Mouse (Mus musculus): ENCODE measurements at regions not wholly inside any gene's neighbourhood (a gene's known extent, or its start where the extent isn't known, plus 50 kb on each side); places are given as distances from the start of the nearest gene placed in this dataset.

DNA sequence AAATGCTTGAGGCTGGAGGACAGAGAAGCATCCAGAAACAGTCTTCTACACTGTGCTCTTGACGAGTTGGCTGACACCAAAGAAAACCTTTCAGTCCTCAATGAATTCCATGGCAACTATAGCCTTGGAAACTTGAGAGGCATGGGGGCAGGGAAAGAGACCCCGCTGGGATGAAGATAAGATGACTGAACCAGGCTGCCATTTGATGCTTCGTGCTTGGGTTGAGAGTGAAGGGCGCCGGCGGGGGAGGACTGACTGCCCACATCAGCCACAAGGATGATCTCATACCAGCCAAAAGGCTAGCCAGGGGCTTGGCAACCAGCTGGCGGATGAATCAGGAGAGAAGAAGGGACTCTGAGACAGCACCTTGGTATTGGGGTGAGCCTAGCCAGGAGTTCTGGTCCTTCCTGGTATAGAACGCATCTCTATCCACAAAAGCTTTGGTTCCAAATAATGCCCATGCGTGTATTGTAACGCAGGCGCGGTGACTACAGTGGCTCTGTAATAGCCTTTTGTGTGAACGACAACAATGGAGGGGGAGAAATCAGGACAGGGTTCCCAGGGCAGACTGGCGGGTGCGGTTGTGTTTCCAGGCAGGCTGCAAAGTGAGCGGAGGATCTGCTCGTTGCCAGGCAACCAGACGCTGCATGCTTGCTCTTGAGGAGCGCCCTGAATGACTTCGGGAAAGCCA lies 55.0 kb upstream of the Dars start:
- Histone ChIP-seq H3K9me3 (ENCODE audit: low read length) (no peaks in the 10 kb centered on the region), H3K27me3 (replicated peaks; ENCODE audit: insufficient read depth, low read length) (no peaks in the 10 kb centered on the region), H3K4me2 (replicated peaks; ENCODE audit: low read depth, low read length) (peak overlapping the region; percentile 47), H3K9ac (replicated peaks; ENCODE audit: low read depth) (no peak overlapping the region), H3K4me1 (ENCODE audit: insufficient read depth, low read depth, low read length) (0 out of 2 replicates have a peak, but pooled peaks cover 4% of the 10 kb centered on the region), H3K4me3 (ENCODE audit: low read depth, low read length) (0 out of 2 replicates have a peak overlapping the region, but pooled peaks have one; percentile 6), H3K27ac (ENCODE audit: low read length) (no peak overlapping the region), H3K36me3 (ENCODE audit: insufficient read depth, low read length) (no peaks in the 10 kb centered on the region)
- 4% methylated on average over 20 of the region's 20 CpGs for WGBS
- DNase-seq (ENCODE audit: low spot score) (peak; percentile 80), ATAC-seq (peak; percentile 90)
- TF ChIP-seq EP300 (IDR thresholded peaks at IDR 0.05) (no peak), CTCF (IDR thresholded peaks at IDR 0.05) (no peak)

DNA sequence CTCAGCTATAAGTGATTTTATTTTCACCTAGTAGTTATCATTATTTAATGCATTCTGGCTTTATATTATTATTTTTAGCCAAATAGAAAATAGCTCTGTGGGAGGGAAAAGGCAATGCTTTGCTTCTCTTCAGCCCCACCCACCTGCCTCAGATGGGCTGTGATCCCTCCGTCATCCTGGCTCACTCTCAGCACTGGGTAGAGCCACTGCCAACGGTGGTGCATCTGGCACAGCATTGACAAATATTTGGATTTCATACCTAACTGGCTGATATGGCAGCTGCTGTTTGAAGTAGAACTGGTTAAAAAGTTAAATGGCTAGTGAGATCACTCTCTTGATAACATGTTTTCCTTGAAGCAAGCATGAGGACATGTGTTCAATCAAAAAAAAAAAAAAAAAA lies 53.6 kb upstream of the Dars start:
- no peak for ATAC-seq
- WGBS, result 27% methylated on average over 2 of the region's 2 CpGs
- no peak for DNase-seq (ENCODE audit: low spot score)
- H3K27me3 ChIP-seq (replicated peaks; ENCODE audit: insufficient read depth, low read length), result no peaks in the 10 kb centered on the region
- H3K27ac ChIP-seq (ENCODE audit: low read length), result no peak overlapping the region
- no peak overlapping the region for H3K4me2 ChIP-seq (replicated peaks; ENCODE audit: low read depth, low read length)
- TF ChIP-seq EP300 (IDR thresholded peaks at IDR 0.05), result no peak
- TF ChIP-seq CTCF (IDR thresholded peaks at IDR 0.05), result no peak
- no peak overlapping the region for H3K9ac ChIP-seq (replicated peaks; ENCODE audit: low read depth)
- H3K9me3 ChIP-seq (ENCODE audit: low read length), result no peaks in the 10 kb centered on the region
- no peaks in the 10 kb centered on the region for H3K36me3 ChIP-seq (ENCODE audit: insufficient read depth, low read length)
- H3K4me3 ChIP-seq (ENCODE audit: low read depth, low read length), result no peak overlapping the region
- H3K4me1 ChIP-seq (ENCODE audit: insufficient read depth, low read depth, low read length), result 0 out of 2 replicates have a peak, but pooled peaks cover 4% of the 10 kb centered on the region

DNA sequence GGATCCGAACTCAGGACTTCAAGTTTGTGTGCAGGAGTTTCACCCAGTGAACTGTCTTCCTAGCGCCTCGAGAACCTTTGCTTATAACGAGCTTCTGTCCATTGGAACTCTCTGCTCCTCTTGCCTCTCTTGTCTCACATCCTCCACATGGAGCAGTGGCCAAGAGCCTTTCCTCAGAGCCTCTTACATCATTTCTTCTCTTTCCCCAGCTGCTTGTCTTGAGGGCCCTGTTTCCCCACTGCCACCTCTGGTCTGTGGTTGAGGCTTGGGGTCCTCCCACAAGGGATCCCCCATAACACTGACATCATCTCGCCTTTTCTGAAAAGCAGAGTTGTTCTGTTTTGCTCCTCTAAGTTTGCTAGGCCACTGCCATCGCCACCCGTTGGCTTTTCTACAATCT lies 51.9 kb upstream of the Dars start:
- H3K4me2 ChIP-seq (replicated peaks; ENCODE audit: low read depth, low read length), result no peak overlapping the region
- no peaks in the 10 kb centered on the region for H3K36me3 ChIP-seq (ENCODE audit: insufficient read depth, low read length)
- ATAC-seq (no peak), DNase-seq (ENCODE audit: low spot score) (no peak)
- 88% methylated on average over 7 of the region's 7 CpGs for WGBS
- no peak overlapping the region for H3K4me3 ChIP-seq (ENCODE audit: low read depth, low read length)
- H3K27me3 ChIP-seq (replicated peaks; ENCODE audit: insufficient read depth, low read length), result no peaks in the 10 kb centered on the region
- no peaks in the 10 kb centered on the region for H3K9me3 ChIP-seq (ENCODE audit: low read length)
- TF ChIP-seq EP300 (IDR thresholded peaks at IDR 0.05) (no peak), CTCF (IDR thresholded peaks at IDR 0.05) (no peak)
- H3K27ac ChIP-seq (ENCODE audit: low read length), result no peak overlapping the region
- H3K9ac ChIP-seq (replicated peaks; ENCODE audit: low read depth), result no peak overlapping the region
- 0 out of 2 replicates have a peak, but pooled peaks cover 4% of the 10 kb centered on the region for H3K4me1 ChIP-seq (ENCODE audit: insufficient read depth, low read depth, low read length)
